Mouse (Mus musculus): Measurements from ENCODE around the gene Gpatch8.

DNA sequence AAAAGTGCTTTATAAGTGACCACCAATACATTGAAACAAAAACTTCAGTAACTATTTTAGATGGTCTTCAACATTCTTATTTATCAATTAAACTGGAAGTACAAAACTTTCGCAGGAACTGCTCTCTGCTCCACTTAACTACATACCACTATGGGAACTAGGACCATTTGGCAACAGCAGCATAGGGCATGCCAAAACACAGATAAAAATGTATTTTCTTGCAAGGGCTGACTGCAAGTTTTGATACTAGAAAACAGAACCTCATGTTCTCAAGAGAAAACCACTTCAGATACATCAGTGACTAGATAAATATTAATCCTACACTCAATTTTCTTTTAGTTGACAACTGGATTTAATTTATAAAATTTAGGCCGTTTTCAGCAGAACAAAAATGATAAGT lies 22.1 kb downstream of the Gpatch8 start:
- TF ChIP-seq TCF12 (IDR thresholded peaks at IDR 0.05; ENCODE audit: low read depth, low read length) (no peak), POLR2A (IDR thresholded peaks at IDR 0.05; ENCODE audit: low read depth, low read length) (no peak)

Measured in CH12.LX (cell line).